Mouse (Mus musculus): Measurements from ENCODE around the gene Olfr47. TPM values are rescaled to one million over a fixed set of nuclear protein-coding genes. Genes with fewer than 3 reads are reported as not detected.
"Not testable (repeated sequence)": the region's sequence is repeated elsewhere in the genome, so short reads cannot be mapped to it uniquely, and the experiment has no call there.

Olfr47 gene
- not detected in 2 replicates for polyA plus RNA-seq (2015; fragmentation: Nextera tagmentation; extraction: Ambion mirVana)

- not testable (repeated sequence) for H3K27ac ChIP-seq (ENCODE audit: low read length); H3K4me1 ChIP-seq (ENCODE audit: insufficient read depth, low read length); H3K9me3 ChIP-seq (ENCODE audit: low read length); H3K4me3 ChIP-seq (ENCODE audit: low read length); ATAC-seq (ENCODE audit: low FRiP score, low TSS enrichment); H3K36me3 ChIP-seq (ENCODE audit: insufficient read depth, low read length); H3K27me3 ChIP-seq (ENCODE audit: insufficient read depth, low read length); H3K4me2 ChIP-seq (replicated peaks; ENCODE audit: low read depth, low read length); H3K9ac ChIP-seq (replicated peaks; ENCODE audit: low read length)
- WGBS, result 76% methylated on average over 1 of the region's 1 CpGs
Measured at GRCm38 (mm10) chr6:43231255-43231654, at the start of gene Olfr47. Gene Olfr47 (plus strand): TSS chr6:43231529.

GRCm38 (mm10) chr6:43190986-43191385, 40.3 kb upstream of the Olfr47 start:
- ATAC-seq (ENCODE audit: low FRiP score, low TSS enrichment), result no peak
- WGBS, result 69% methylated on average over 3 of the region's 3 CpGs
- no peak overlapping the region for H3K27ac ChIP-seq (ENCODE audit: low read length)

GRCm38 (mm10) chr6:43196781-43197180, 34.5 kb upstream of the Olfr47 start, which contains the start of gene Olfr435:
Gene Olfr435 (plus strand): TSS chr6:43197146.
- Histone ChIP-seq H3K27me3 (ENCODE audit: insufficient read depth, low read length) (no peaks in the 10 kb centered on the region), H3K27ac (ENCODE audit: low read length) (no peak within 1 kb of the TSS), H3K9ac (replicated peaks; ENCODE audit: low read length) (no peak within 1 kb of the TSS), H3K9me3 (ENCODE audit: low read length) (no peaks in the 10 kb centered on the region), H3K4me1 (ENCODE audit: insufficient read depth, low read length) (no peaks in the 10 kb centered on the region), H3K4me3 (ENCODE audit: low read length) (no peak within 1 kb of the TSS), H3K4me2 (replicated peaks; ENCODE audit: low read depth, low read length) (no peak within 1 kb of the TSS), H3K36me3 (ENCODE audit: insufficient read depth, low read length) (no peaks in the 10 kb centered on the region)
- no peak for ATAC-seq (ENCODE audit: low FRiP score, low TSS enrichment)

More at GRCm38 (mm10) chr6:43190986-43191385, 40.3 kb upstream of the Olfr47 start:
- Histone ChIP-seq H3K4me3 (ENCODE audit: low read length) (no peak overlapping the region), H3K9me3 (ENCODE audit: low read length) (no peaks in the 10 kb centered on the region), H3K36me3 (ENCODE audit: insufficient read depth, low read length) (no peaks in the 10 kb centered on the region), H3K27me3 (ENCODE audit: insufficient read depth, low read length) (no peaks in the 10 kb centered on the region), H3K9ac (replicated peaks; ENCODE audit: low read length) (no peak overlapping the region), H3K4me1 (ENCODE audit: insufficient read depth, low read length) (no peaks in the 10 kb centered on the region), H3K4me2 (replicated peaks; ENCODE audit: low read depth, low read length) (no peak overlapping the region)

DNA sequence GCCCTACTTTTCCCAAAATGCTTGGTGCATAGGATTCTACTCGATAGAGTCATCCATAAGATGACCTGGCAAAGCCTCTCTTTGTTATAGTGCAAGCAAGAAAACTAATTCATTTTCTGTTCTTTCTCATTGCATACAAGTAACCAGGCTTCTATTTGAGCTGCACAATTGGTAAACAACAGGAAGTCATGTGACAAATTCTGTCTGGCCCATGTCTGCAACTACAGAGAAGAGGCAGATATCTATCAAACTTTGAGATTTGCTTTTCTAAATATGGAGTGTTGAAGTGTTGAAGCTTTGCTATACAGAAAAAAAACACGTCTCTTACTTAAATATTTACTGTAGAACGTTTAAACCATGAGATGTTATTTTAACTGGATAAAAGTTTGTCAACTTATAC, 33.2 kb upstream of the Olfr47 start:
- H3K9ac ChIP-seq (replicated peaks; ENCODE audit: low read length), result no peak overlapping the region
- 80% methylated on average over 3 of the region's 3 CpGs for WGBS
- no peak for ATAC-seq (ENCODE audit: low FRiP score, low TSS enrichment)
- H3K27ac ChIP-seq (ENCODE audit: low read length), result no peak overlapping the region
- no peak overlapping the region for H3K4me2 ChIP-seq (replicated peaks; ENCODE audit: low read depth, low read length)
- H3K36me3 ChIP-seq (ENCODE audit: insufficient read depth, low read length), result no peaks in the 10 kb centered on the region
- H3K9me3 ChIP-seq (ENCODE audit: low read length), result no peaks in the 10 kb centered on the region
- no peaks in the 10 kb centered on the region for H3K27me3 ChIP-seq (ENCODE audit: insufficient read depth, low read length)
- H3K4me1 ChIP-seq (ENCODE audit: insufficient read depth, low read length), result no peaks in the 10 kb centered on the region
- H3K4me3 ChIP-seq (ENCODE audit: low read length), result no peak overlapping the region

GRCm38 (mm10) chr6:43202786-43203185, 28.5 kb upstream of the Olfr47 start:
- H3K4me2 ChIP-seq (replicated peaks; ENCODE audit: low read depth, low read length), result no peak overlapping the region
- no peak for ATAC-seq (ENCODE audit: low FRiP score, low TSS enrichment)
- H3K4me3 ChIP-seq (ENCODE audit: low read length), result no peak overlapping the region
- no peaks in the 10 kb centered on the region for H3K4me1 ChIP-seq (ENCODE audit: insufficient read depth, low read length)
- no peaks in the 10 kb centered on the region for H3K27me3 ChIP-seq (ENCODE audit: insufficient read depth, low read length)
- no peak overlapping the region for H3K9ac ChIP-seq (replicated peaks; ENCODE audit: low read length)
- H3K36me3 ChIP-seq (ENCODE audit: insufficient read depth, low read length), result no peaks in the 10 kb centered on the region
- no peaks in the 10 kb centered on the region for H3K9me3 ChIP-seq (ENCODE audit: low read length)
- no peak overlapping the region for H3K27ac ChIP-seq (ENCODE audit: low read length)

GRCm38 (mm10) chr6:43205355-43205754, 26.0 kb upstream of the Olfr47 start:
- WGBS, result 30% methylated on average over 2 of the region's 2 CpGs
- Histone ChIP-seq H3K27ac (ENCODE audit: low read length) (no peak overlapping the region), H3K4me3 (ENCODE audit: low read length) (no peak overlapping the region), H3K36me3 (ENCODE audit: insufficient read depth, low read length) (no peaks in the 10 kb centered on the region), H3K9me3 (ENCODE audit: low read length) (no peaks in the 10 kb centered on the region), H3K9ac (replicated peaks; ENCODE audit: low read length) (no peak overlapping the region), H3K4me2 (replicated peaks; ENCODE audit: low read depth, low read length) (no peak overlapping the region), H3K4me1 (ENCODE audit: insufficient read depth, low read length) (no peaks in the 10 kb centered on the region), H3K27me3 (ENCODE audit: insufficient read depth, low read length) (no peaks in the 10 kb centered on the region)
- ATAC-seq (ENCODE audit: low FRiP score, low TSS enrichment), result no peak

- not testable (repeated sequence) for H3K4me1 ChIP-seq (ENCODE audit: insufficient read depth, low read length); H3K36me3 ChIP-seq (ENCODE audit: insufficient read depth, low read length); H3K27ac ChIP-seq (ENCODE audit: low read length); ATAC-seq (ENCODE audit: low FRiP score, low TSS enrichment); H3K9me3 ChIP-seq (ENCODE audit: low read length); H3K4me3 ChIP-seq (ENCODE audit: low read length); H3K27me3 ChIP-seq (ENCODE audit: insufficient read depth, low read length); H3K4me2 ChIP-seq (replicated peaks; ENCODE audit: low read depth, low read length); H3K9ac ChIP-seq (replicated peaks; ENCODE audit: low read length)
Measured at GRCm38 (mm10) chr6:43212873-43213272, 18.5 kb upstream of the Olfr47 start, which contains the start of gene Olfr434. Gene Olfr434 (plus strand): TSS chr6:43213021.

- Histone ChIP-seq H3K4me1 (ENCODE audit: insufficient read depth, low read length) (no peaks in the 10 kb centered on the region), H3K9me3 (ENCODE audit: low read length) (no peaks in the 10 kb centered on the region), H3K4me3 (ENCODE audit: low read length) (no peak overlapping the region), H3K27ac (ENCODE audit: low read length) (no peak overlapping the region), H3K4me2 (replicated peaks; ENCODE audit: low read depth, low read length) (no peak overlapping the region), H3K36me3 (ENCODE audit: insufficient read depth, low read length) (no peaks in the 10 kb centered on the region), H3K9ac (replicated peaks; ENCODE audit: low read length) (no peak overlapping the region), H3K27me3 (ENCODE audit: insufficient read depth, low read length) (no peaks in the 10 kb centered on the region)
- no peak for ATAC-seq (ENCODE audit: low FRiP score, low TSS enrichment)
- WGBS, result 18% methylated on average over 4 of the region's 4 CpGs
Measured at GRCm38 (mm10) chr6:43242061-43242460, 10.7 kb downstream of the Olfr47 start.

DNA sequence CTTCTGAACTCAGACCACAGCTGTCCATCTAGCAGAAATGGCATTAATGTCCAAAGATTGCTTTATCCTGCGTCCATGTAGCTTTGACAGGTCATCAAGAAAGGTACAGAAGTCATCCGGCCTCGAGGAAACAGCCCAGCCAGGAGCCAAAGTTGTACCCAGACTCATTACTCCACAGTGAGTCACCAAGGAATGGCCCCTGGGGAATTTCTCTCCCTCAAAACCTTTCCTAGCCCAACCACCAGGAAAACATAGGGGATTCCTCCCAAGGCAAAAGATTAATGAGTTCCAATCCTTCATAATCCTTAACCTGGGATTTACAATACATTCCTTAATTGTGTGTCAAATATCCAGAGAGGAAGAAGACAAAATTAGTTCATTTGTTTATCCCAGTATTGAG, 16.1 kb downstream of the Olfr47 start:
- Histone ChIP-seq H3K4me2 (replicated peaks; ENCODE audit: low read depth, low read length) (no peak overlapping the region), H3K27me3 (ENCODE audit: insufficient read depth, low read length) (no peaks in the 10 kb centered on the region), H3K36me3 (ENCODE audit: insufficient read depth, low read length) (no peaks in the 10 kb centered on the region), H3K27ac (ENCODE audit: low read length) (no peak overlapping the region), H3K4me3 (ENCODE audit: low read length) (no peak overlapping the region), H3K9ac (replicated peaks; ENCODE audit: low read length) (no peak overlapping the region), H3K9me3 (ENCODE audit: low read length) (no peaks in the 10 kb centered on the region), H3K4me1 (ENCODE audit: insufficient read depth, low read length) (no peaks in the 10 kb centered on the region)
- no peak for ATAC-seq (ENCODE audit: low FRiP score, low TSS enrichment)
- WGBS, result 49% methylated on average over 3 of the region's 3 CpGs

DNA sequence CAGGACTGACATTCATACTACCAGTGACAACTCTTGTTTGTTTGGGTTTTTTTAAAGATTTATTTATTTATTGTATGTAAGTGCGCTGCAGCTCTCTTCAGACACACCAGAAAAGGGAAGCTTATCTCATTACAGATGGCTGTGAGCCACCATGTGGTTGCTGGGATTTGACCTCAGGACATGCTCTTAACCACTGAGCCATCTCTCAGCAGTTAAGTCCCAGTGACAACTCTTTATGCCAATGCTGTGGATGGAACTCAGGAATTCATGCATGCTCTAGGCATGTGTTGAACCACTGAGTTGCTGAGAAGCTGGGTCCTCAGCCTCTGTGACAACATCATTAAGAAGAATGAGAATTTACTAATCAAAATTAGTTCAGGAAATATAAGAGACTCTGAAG, 21.7 kb downstream of the Olfr47 start:
- Histone ChIP-seq H3K36me3 (ENCODE audit: insufficient read depth, low read length) (no peaks in the 10 kb centered on the region), H3K9me3 (ENCODE audit: low read length) (no peaks in the 10 kb centered on the region), H3K27me3 (ENCODE audit: insufficient read depth, low read length) (no peaks in the 10 kb centered on the region), H3K4me1 (ENCODE audit: insufficient read depth, low read length) (no peaks in the 10 kb centered on the region), H3K9ac (replicated peaks; ENCODE audit: low read length) (no peak overlapping the region), H3K4me2 (replicated peaks; ENCODE audit: low read depth, low read length) (no peak overlapping the region), H3K27ac (ENCODE audit: low read length) (no peak overlapping the region), H3K4me3 (ENCODE audit: low read length) (no peak overlapping the region)
- no peak for ATAC-seq (ENCODE audit: low FRiP score, low TSS enrichment)
- WGBS, result 75% methylated on average over 1 of the region's 1 CpGs
